ENCODE assay signal across 12 mouse cellular contexts in genomic region chr4:5560001-5560657, GRCm38 (mm10).
DNase-seq lines count a peak whose midpoint lies in the region; ATAC-seq and TF ChIP-seq lines count a peak whose summit lies in the region.
"Had no signal": no experiment of that assay in that cellular context is flagged by ENCODE, and none has a peak within 500 bp of the region (broad histone marks: within the 10 kb centered on the region; RNA-seq: fewer than 3 reads in every experiment).

No protein-coding gene starts in this region.

- DNase-seq in gastrocnemius, adult 18-20 months (ENCODE audit: low spot score): peak; percentile 10
- DNase-seq in gastrocnemius, postnatal 36 days: no peak
- DNase-seq in kidney, postnatal 14 days: peak; percentile 19
- no peak for DNase-seq in kidney, adult 2 months
- DNase-seq in skeletal muscle tissue, adult 2 months (ENCODE audit: low read depth, low spot score): peak; percentile 58
- no peak for DNase-seq in left cerebral cortex, postnatal 4 days

- TF ChIP-seq CTCF in kidney, adult 2 months (conservative IDR thresholded peaks at IDR 0.05; ENCODE audit: insufficient read depth, insufficient read length, low read depth, low read length): no peak
- no peak for TF ChIP-seq CTCF in embryonic fibroblast, embryonic 13.5 days (IDR thresholded peaks at IDR 0.05; ENCODE audit: borderline replicate concordance, insufficient read depth, low read length)

- 66% methylated on average over 3 of the region's 3 CpGs for WGBS in kidney, adult 2 months

- intact Hi-C loops in gastrocnemius, postnatal 36 days (cut with DNase I): no loop called here
- intact Hi-C loops in left cerebral cortex, postnatal 4 days (cut with DNase I): no loop called here

- H3K27ac ChIP-seq in kidney, adult 2 months (ENCODE audit: insufficient read depth, low read depth, low read length): no peak overlapping the region
- H3K27ac ChIP-seq in embryonic fibroblast, embryonic 13.5 days (ENCODE audit: insufficient read depth, low read length): peak overlapping the region; percentile 98
- H3K27ac ChIP-seq: hindbrain, embryonic 13.5 days; limb, embryonic 12.5 days; midbrain, embryonic 15.5 days had no signal

- no peak for TF ChIP-seq POLR2A in kidney, adult 2 months (IDR thresholded peaks at IDR 0.05; ENCODE audit: low read depth, low read length)
- no peak for TF ChIP-seq POLR2A in embryonic fibroblast, embryonic 13.5 days (IDR thresholded peaks at IDR 0.05; ENCODE audit: low read depth, low read length)

- H3K27me3 ChIP-seq in kidney, adult 2 months (replicated peaks; ENCODE audit: control insufficient read depth, insufficient read depth, low read length): no peaks in the 10 kb centered on the region
- H3K27me3 ChIP-seq: hindbrain, embryonic 13.5 days; limb, embryonic 12.5 days; midbrain, embryonic 15.5 days had no signal

- H3K4me3 ChIP-seq in kidney, adult 2 months (ENCODE audit: insufficient read depth, low read depth, low read length): no peak overlapping the region
- H3K4me3 ChIP-seq in embryonic fibroblast, embryonic 13.5 days (ENCODE audit: insufficient read depth, low read length): no peak overlapping the region
- H3K4me3 ChIP-seq: hindbrain, embryonic 13.5 days; limb, embryonic 12.5 days; midbrain, embryonic 15.5 days had no signal

- no peaks in the 10 kb centered on the region for H3K36me3 ChIP-seq in kidney, adult 2 months (ENCODE audit: control insufficient read depth, insufficient read depth, low read length)
- H3K36me3 ChIP-seq: hindbrain, embryonic 13.5 days; limb, embryonic 12.5 days; midbrain, embryonic 15.5 days had no signal

- no peaks in the 10 kb centered on the region for H3K4me1 ChIP-seq in kidney, adult 2 months (ENCODE audit: control insufficient read depth, insufficient read depth, low read length)
- H3K4me1 ChIP-seq in embryonic fibroblast, embryonic 13.5 days (ENCODE audit: control insufficient read depth, insufficient read depth, low read length): peaks cover 5% of the 10 kb centered on the region; the same call in 1 of the 2 replicates
- H3K4me1 ChIP-seq: hindbrain, embryonic 13.5 days; limb, embryonic 12.5 days; midbrain, embryonic 15.5 days had no signal

- ATAC-seq in monocyte, adult 5-6 weeks (replicated peaks; ENCODE audit: insufficient number of reproducible peaks, low FRiP score, low TSS enrichment, poor library complexity, severe bottlenecking): no peak
- ATAC-seq: lung, postnatal 0 days; midbrain, embryonic 15.5 days had no signal

Comparison
In these comparisons a context has a peak if more than half of its experiments do, and no peak if none do; other contexts are left out.
1. DNase-seq: peak in gastrocnemius, adult 18-20 months (single experiment), kidney, postnatal 14 days (single experiment) and skeletal muscle tissue, adult 2 months (single experiment); none in gastrocnemius, postnatal 36 days (0 of 2), kidney, adult 2 months (single experiment) and left cerebral cortex, postnatal 4 days (single experiment).